Mouse (Mus musculus) bone marrow, adult 2 months (tissue): Measurements from ENCODE around the gene Mboat7.

Experiments used
- CTCF ChIP-seq: fragments of 200-500 bp; IDR thresholded peaks from 2 replicates; pipeline ENCODE4 v1.5.1; 2011; ENCODE audit warnings: low read length, control low read depth; ENCODE audit not compliant: control insufficient read depth, insufficient read depth
- POLR2A ChIP-seq: fragments of 200-500 bp; IDR thresholded peaks from 2 replicates; pipeline ENCODE4 v1.6.1; 2011; ENCODE audit warnings: low read depth, mild to moderate bottlenecking, control low read depth, low read length, borderline replicate concordance; ENCODE audit not compliant: control insufficient read depth

GRCm38 (mm10) chr7:3664524-3665214 lies 28.7 kb downstream of the Mboat7 start:
- TF ChIP-seq CTCF (no peak), POLR2A (no peak)
